ENCODE assay signal across 25 mouse cellular contexts in the genomic region with DNA sequence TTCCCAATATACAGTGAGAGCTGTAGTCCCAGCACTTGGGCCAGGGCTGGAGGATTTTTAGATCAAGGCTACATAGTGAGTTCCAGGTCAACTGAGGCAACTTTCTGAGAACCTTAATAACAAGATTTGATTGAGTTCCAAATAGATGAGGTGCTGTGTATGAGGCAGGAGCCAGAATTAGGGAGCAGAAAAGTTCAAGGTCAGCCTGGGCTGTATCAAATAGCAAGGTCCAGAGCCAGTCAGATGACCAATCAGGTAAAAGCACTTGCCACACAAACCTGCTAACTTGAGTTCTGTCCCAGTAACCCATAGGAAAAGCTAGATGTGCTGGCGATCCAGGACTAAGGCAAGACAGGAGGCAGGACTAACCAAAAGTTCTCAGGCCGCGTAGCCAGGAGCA. TPM values are rescaled to one million over a fixed set of nuclear protein-coding genes. Genes with fewer than 3 reads are reported as not detected.
DNase-seq lines count a peak whose midpoint lies in the region; ATAC-seq and TF ChIP-seq lines count a peak whose summit lies in the region.
"Had no signal": no experiment of that assay in that cellular context is flagged by ENCODE, and none has a peak within 500 bp of the region (broad histone marks: within the 10 kb centered on the region; RNA-seq: fewer than 3 reads in every experiment).

No protein-coding gene starts in this region.

- no peak for TF ChIP-seq CTCF in gastrocnemius, adult 2 months (IDR thresholded peaks at IDR 0.05)
- no peak for TF ChIP-seq CTCF in liver, adult 2 months (IDR thresholded peaks at IDR 0.05; ENCODE audit: low read depth, low read length)
- no peak for TF ChIP-seq CTCF in liver, postnatal 0 days (IDR thresholded peaks at IDR 0.05; ENCODE audit: low read depth)

- no peak for ATAC-seq in liver, postnatal 0 days
- ATAC-seq: activated CD4-positive, CD25-positive, alpha-beta regulatory T cell, adult 4 months; CD4-positive, CD25-positive, alpha-beta regulatory T cell, adult 4 months; forebrain, embryonic 13.5 days; forebrain, embryonic 15.5 days; forebrain, postnatal 0 days; Patski had no signal

- DNase-seq in adrenal gland, adult 2 months, result peak; percentile 42
- no peak for DNase-seq in adrenal gland, adult 18-20 months (ENCODE audit: low spot score in 2 of 2)
- DNase-seq in gastrocnemius, adult 2 months, result peak; percentile 39
- DNase-seq in gastrocnemius, postnatal 36 days, result no peak
- peak; percentile 97 for DNase-seq in liver, adult 2 months (ENCODE audit: extremely low read depth, low read depth, low spot score)
- no peak for DNase-seq in liver, postnatal 0 days
- DNase-seq: adrenal gland, adult 8-10 months; adrenal gland, postnatal 14 days; adrenal gland, postnatal 36 days; B cell, adult 2 months; cerebellum, adult 11-12 months; cerebellum, adult 2 months; cerebellum, adult 9-10 months; cerebellum, postnatal 10 days; cerebellum, postnatal 25 days; forebrain, postnatal 0 days had no signal

- H3K9me3 ChIP-seq in liver, postnatal 0 days (ENCODE audit: low read length), result no peaks in the 10 kb centered on the region
- H3K9me3 ChIP-seq: embryonic facial prominence, embryonic 10.5 days; embryonic facial prominence, embryonic 12.5 days; forebrain, embryonic 13.5 days; forebrain, embryonic 15.5 days; G1E had no signal

- no peak overlapping the region for H3K4me3 ChIP-seq in gastrocnemius, adult 2 months
- H3K4me3 ChIP-seq in liver, adult 2 months (ENCODE audit: insufficient read depth, low read depth, low read length), result no peak overlapping the region
- no peak overlapping the region for H3K4me3 ChIP-seq in liver, postnatal 0 days (ENCODE audit: low read depth, low read length)
- H3K4me3 ChIP-seq: embryonic facial prominence, embryonic 10.5 days; embryonic facial prominence, embryonic 12.5 days; forebrain, embryonic 13.5 days; forebrain, embryonic 15.5 days had no signal

- H3K4me2 ChIP-seq in liver, postnatal 0 days (ENCODE audit: low read depth, low read length), result no peak overlapping the region
- H3K4me2 ChIP-seq: embryonic facial prominence, embryonic 12.5 days; forebrain, embryonic 13.5 days; forebrain, embryonic 15.5 days had no signal

- no peaks in the 10 kb centered on the region for H3K27me3 ChIP-seq in liver, adult 2 months (ENCODE audit: control insufficient read depth, insufficient read depth, low read length)
- H3K27me3 ChIP-seq in liver, postnatal 0 days (ENCODE audit: insufficient read depth, low read length), result no peaks in the 10 kb centered on the region
- H3K27me3 ChIP-seq: CH12.LX; embryonic facial prominence, embryonic 12.5 days; forebrain, embryonic 13.5 days; forebrain, embryonic 15.5 days; Patski had no signal

- peaks cover 6% of the 10 kb centered on the region; the same call in 1 of the 2 replicates for H3K4me1 ChIP-seq in liver, adult 2 months (ENCODE audit: control insufficient read depth, insufficient read depth, low read length)
- H3K4me1 ChIP-seq in liver, postnatal 0 days (ENCODE audit: insufficient read depth), result no peaks in the 10 kb centered on the region
- H3K4me1 ChIP-seq: embryonic facial prominence, embryonic 10.5 days; embryonic facial prominence, embryonic 12.5 days; forebrain, embryonic 13.5 days; forebrain, embryonic 15.5 days had no signal

- no peak for TF ChIP-seq POLR2A in liver, adult 2 months (IDR thresholded peaks at IDR 0.05; ENCODE audit: extremely low read depth, insufficient read depth, low read length)

- peaks cover 25% of the 10 kb centered on the region for H3K36me3 ChIP-seq in liver, adult 2 months (ENCODE audit: control insufficient read depth, insufficient read depth, low read length)
- H3K36me3 ChIP-seq in liver, postnatal 0 days (replicated peaks; ENCODE audit: insufficient read depth, low read length), result peaks cover 96% of the 10 kb centered on the region

- peaks cover 4% of the 10 kb centered on the region; the same call in 1 of the 2 replicates for H3K79me2 ChIP-seq in liver, adult 2 months (ENCODE audit: control insufficient read depth, insufficient read depth, low read length)

- WGBS in liver, adult 2 months, result 33% methylated on average over 3 of the region's 3 CpGs
- WGBS in liver, postnatal 0 days (ENCODE audit: insufficient replicate concordance), result 91% methylated on average over 3 of the region's 3 CpGs

- H3K9ac ChIP-seq in liver, adult 2 months (ENCODE audit: low read depth, low read length), result no peak overlapping the region
- H3K9ac ChIP-seq in liver, postnatal 0 days (replicated peaks), result no peak overlapping the region
- H3K9ac ChIP-seq: embryonic facial prominence, embryonic 12.5 days; forebrain, embryonic 13.5 days; forebrain, embryonic 15.5 days; forebrain, postnatal 0 days had no signal

- peak overlapping the region; percentile 83 for H3K27ac ChIP-seq in gastrocnemius, adult 2 months
- H3K27ac ChIP-seq in liver, adult 2 months (replicated peaks; ENCODE audit: insufficient read depth, low read depth, low read length), result peak overlapping the region; percentile 57
- no peak overlapping the region for H3K27ac ChIP-seq in liver, postnatal 0 days (ENCODE audit: low read depth)
- H3K27ac ChIP-seq: embryonic facial prominence, embryonic 10.5 days; embryonic facial prominence, embryonic 12.5 days; forebrain, embryonic 13.5 days; forebrain, embryonic 15.5 days had no signal

- intact Hi-C loops in gastrocnemius, adult 2 months (cut with DNase I), result no loop called here
- intact Hi-C loops in gastrocnemius, postnatal 36 days (cut with DNase I), result loop anchor here (1.0 kb wide), 1 partner anchor 38 kb away; no protein-coding TSS in a partner anchor

- TF ChIP-seq EP300 in liver, postnatal 0 days (IDR thresholded peaks at IDR 0.05; ENCODE audit: low read depth), result no peak

RNA-seq across cellular contexts. Expression of a gene that starts 22.2 kb away (rescaled TPM):
- total RNA-seq in adrenal gland, adult 2 months (2021), result 10 to 100 TPM; 37.5 to 40.1 TPM
- 25.1 and 29.6 TPM in 2 replicates for polyA plus RNA-seq in adrenal gland, adult 2 months (2012; rRNA removed)
- total RNA-seq in adrenal gland, adult 18-20 months (2021), result 10 to 100 TPM; 30.3 to 35.6 TPM
- 10 to 100 TPM; 18.0 to 34.4 TPM for total RNA-seq in gastrocnemius, adult 2 months (2021)
- 10 to 100 TPM; 16.4 to 17.4 TPM for total RNA-seq in gastrocnemius, postnatal 36 days (2021)
- 10.5 and 14.2 TPM in 2 replicates for total RNA-seq in liver, adult 2 months (2014; rRNA removed)
- polyA plus RNA-seq in liver, adult 2 months (2012; rRNA removed), result 10.9 and 15.3 TPM in 2 replicates
- 7.0 and 7.2 TPM in 2 replicates for polyA plus RNA-seq in liver, postnatal 0 days (2015; fragmentation: Nextera tagmentation; extraction: Ambion mirVana)

RNA-seq across cellular contexts. Expression of a gene that starts 23.0 kb away (rescaled TPM):
- 10 to 100 TPM; 36.7 to 45.8 TPM for total RNA-seq in adrenal gland, adult 2 months (2021)
- 44.3 and 56.7 TPM in 2 replicates for polyA plus RNA-seq in adrenal gland, adult 2 months (2012; rRNA removed)
- 10 to 100 TPM; 37.4 to 40.5 TPM for total RNA-seq in adrenal gland, adult 18-20 months (2021)
- 10 to 100 TPM; 73.4 to 75.0 TPM for total RNA-seq in gastrocnemius, adult 2 months (2021)
- 10 to 100 TPM; 65.8 to 68.8 TPM for total RNA-seq in gastrocnemius, postnatal 36 days (2021)
- 27.9 and 38.3 TPM in 2 replicates for total RNA-seq in liver, adult 2 months (2014; rRNA removed)
- polyA plus RNA-seq in liver, adult 2 months (2012; rRNA removed), result 44.9 and 47.5 TPM in 2 replicates
- 4.5 and 5.1 TPM in 2 replicates for polyA plus RNA-seq in liver, postnatal 0 days (2015; fragmentation: Nextera tagmentation; extraction: Ambion mirVana)

Comparison
In these comparisons a context has a peak if more than half of its experiments do, and no peak if none do; other contexts are left out.
1. DNase-seq: peak in adrenal gland, adult 2 months (single experiment), gastrocnemius, adult 2 months (single experiment) and liver, adult 2 months (single experiment); none in adrenal gland, adult 18-20 months (0 of 2), gastrocnemius, postnatal 36 days (0 of 2) and liver, postnatal 0 days (single experiment).